Mouse (Mus musculus) embryonic facial prominence, embryonic 12.5 days (tissue): ENCODE measurements at regions not wholly inside any gene's neighbourhood (a gene's known extent, or its start where the extent isn't known, plus 50 kb on each side); places are given as distances from the start of the nearest gene placed in this dataset.

ENCODE experiments used
- ATAC-seq: fragments of 200-750 bp; cut with Nextera tagmentation; 2 replicates; pipeline ENCODE4 v1.8.0; 2017; ENCODE audit not compliant: insufficient number of reproducible peaks, insufficient read depth, low FRiP score, low TSS enrichment
- H3K27ac ChIP-seq: fragments of 300-500 bp; sonication (generic); 2 replicates; pipeline ENCODE4 v1.5.1; 2016; ENCODE audit warnings: mild to moderate bottlenecking
- H3K27me3 ChIP-seq: fragments of 300-500 bp; sonication (generic); 2 replicates; pipeline ENCODE4 v1.6.1; 2016; ENCODE audit warnings: mild to moderate bottlenecking, moderate library complexity
- H3K36me3 ChIP-seq: fragments of 300-500 bp; sonication (generic); 2 replicates; pipeline ENCODE4 v1.6.1; 2016; ENCODE audit warnings: mild to moderate bottlenecking
- H3K4me1 ChIP-seq: fragments of 300-500 bp; sonication (generic); 2 replicates; pipeline ENCODE4 v1.6.1; 2016
- H3K4me2 ChIP-seq: fragments of 300-500 bp; sonication (generic); replicated peaks from 2 replicates; pipeline ENCODE4 v1.6.1; 2016; ENCODE audit warnings: mild to moderate bottlenecking, moderate library complexity
- H3K4me3 ChIP-seq: fragments of 300-500 bp; sonication (generic); 2 replicates; pipeline ENCODE4 v1.5.1; 2016; ENCODE audit warnings: mild to moderate bottlenecking
- H3K9ac ChIP-seq: fragments of 300-500 bp; sonication (generic); 2 replicates; pipeline ENCODE4 v1.6.1; 2016; ENCODE audit warnings: mild to moderate bottlenecking, moderate library complexity
- H3K9me3 ChIP-seq: fragments of 300-500 bp; sonication (generic); 2 replicates; pipeline ENCODE4 v1.6.1; 2016; ENCODE audit warnings: mild to moderate bottlenecking, moderate library complexity
- WGBS: fragments of 180-500 bp; shearing (Covaris S2); methylation state at CpG from one replicate; pipeline ENCODE4 v1.1.7; 2016; 5-methylcytosine and 5-hydroxymethylcytosine counted together

DNA sequence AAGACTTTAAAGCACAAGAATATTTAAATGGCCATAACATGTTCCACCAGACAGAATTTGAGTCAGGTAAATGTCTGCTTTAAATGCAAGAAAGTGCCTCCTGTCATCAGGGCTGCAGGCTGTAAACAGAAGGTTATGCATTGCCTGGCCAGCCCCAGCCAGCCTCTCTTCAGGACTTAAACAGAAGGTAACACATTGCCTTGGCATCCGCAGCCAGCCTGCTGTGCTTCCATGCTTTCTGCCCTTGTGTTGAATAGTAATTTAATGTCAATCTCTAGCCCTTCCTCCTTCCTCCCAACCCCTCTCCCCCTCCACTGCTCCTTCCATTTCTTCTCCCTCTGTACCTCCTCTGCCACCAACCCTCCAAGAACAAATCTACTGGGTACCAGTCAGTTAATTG is 362.4 kb upstream of the Prickle1 start:
- no peaks in the 10 kb centered on the region for H3K27me3 ChIP-seq
- H3K27ac ChIP-seq, result no peak overlapping the region
- H3K4me3 ChIP-seq, result no peak overlapping the region
- WGBS, result 83% methylated on average over 1 of the region's 1 CpGs
- ATAC-seq, result no peak
- 0 out of 2 replicates have a peak, but pooled peaks cover 4% of the 10 kb centered on the region for H3K9me3 ChIP-seq
- no peak overlapping the region for H3K9ac ChIP-seq
- no peak overlapping the region for H3K4me2 ChIP-seq
- no peaks in the 10 kb centered on the region for H3K36me3 ChIP-seq
- 0 out of 2 replicates have a peak, but pooled peaks cover 6% of the 10 kb centered on the region for H3K4me1 ChIP-seq

DNA sequence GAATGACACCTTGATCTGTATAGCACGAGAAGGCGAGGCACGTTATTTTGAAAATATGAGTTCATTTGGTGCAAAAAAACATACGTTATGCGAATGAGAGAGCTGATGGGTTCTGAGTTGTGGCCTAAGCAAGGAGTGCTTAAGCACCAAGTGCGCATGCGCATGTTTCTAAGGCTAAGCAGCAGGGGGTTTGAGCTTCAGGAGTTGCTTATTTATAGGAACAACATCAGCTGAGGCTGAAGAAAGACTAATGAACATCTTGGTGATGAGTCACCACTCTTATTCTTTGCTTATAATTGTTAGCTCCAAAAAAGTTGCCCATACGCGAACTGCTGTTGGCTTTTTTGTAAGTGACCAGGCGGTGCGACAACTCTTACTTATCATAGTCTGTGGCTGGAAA is 361.1 kb upstream of the Prickle1 start:
- H3K36me3 ChIP-seq, result no peaks in the 10 kb centered on the region
- no peak overlapping the region for H3K4me3 ChIP-seq
- no peaks in the 10 kb centered on the region for H3K27me3 ChIP-seq
- no peak overlapping the region for H3K27ac ChIP-seq
- H3K9ac ChIP-seq, result no peak overlapping the region
- H3K4me2 ChIP-seq, result no peak overlapping the region
- H3K9me3 ChIP-seq, result 0 out of 2 replicates have a peak, but pooled peaks cover 4% of the 10 kb centered on the region
- 95% methylated on average over 11 of the region's 11 CpGs for WGBS
- H3K4me1 ChIP-seq, result 0 out of 2 replicates have a peak, but pooled peaks cover 6% of the 10 kb centered on the region
- ATAC-seq, result no peak

DNA sequence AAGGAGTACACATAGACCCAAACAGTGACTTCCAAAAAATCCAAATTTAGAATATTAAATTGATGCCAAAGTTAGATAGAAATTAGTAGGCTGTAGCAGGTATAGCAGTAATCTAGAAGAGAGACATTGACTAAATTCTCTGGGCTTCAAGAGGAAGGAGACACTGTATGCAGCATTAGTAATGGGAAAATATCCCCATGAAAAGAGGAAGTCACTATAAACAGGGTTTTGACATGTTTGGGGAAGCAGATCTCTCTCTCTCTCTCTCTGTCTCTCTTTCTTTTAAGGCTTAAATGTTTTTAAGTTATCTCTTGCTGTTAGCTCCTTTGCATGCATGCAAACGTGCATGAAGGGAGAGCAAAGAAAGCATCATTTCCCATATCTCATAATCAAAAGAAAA is 357.9 kb upstream of the Prickle1 start:
- Histone ChIP-seq H3K27me3 (no peaks in the 10 kb centered on the region), H3K4me1 (no peaks in the 10 kb centered on the region), H3K4me2 (no peak overlapping the region), H3K9ac (no peak overlapping the region), H3K9me3 (0 out of 2 replicates have a peak, but pooled peaks cover 4% of the 10 kb centered on the region), H3K36me3 (no peaks in the 10 kb centered on the region), H3K4me3 (no peak overlapping the region), H3K27ac (no peak overlapping the region)
- ATAC-seq, result no peak
- 82% methylated on average over 1 of the region's 1 CpGs for WGBS

DNA sequence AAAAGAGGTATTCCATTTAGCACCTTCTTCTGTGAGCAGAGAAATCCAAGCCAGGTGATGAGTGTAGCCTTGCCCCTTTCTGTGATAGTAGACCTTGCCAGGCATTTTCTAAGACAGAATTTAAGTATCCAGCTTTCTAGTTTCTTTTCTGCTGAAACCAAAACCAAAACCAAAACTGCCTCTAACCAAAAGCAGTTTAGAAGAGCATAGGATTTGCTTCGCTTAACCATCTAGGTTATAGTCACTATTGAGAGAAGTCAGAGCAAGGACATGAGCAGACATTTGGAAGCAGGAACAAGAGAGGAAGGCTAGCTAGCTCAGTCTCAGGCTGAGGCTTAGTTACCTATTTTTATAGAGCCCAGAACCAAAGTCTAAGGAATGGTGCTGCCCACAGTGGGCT is 354.8 kb upstream of the Prickle1 start:
- Histone ChIP-seq H3K27me3 (no peaks in the 10 kb centered on the region), H3K27ac (no peak overlapping the region), H3K4me3 (no peak overlapping the region), H3K36me3 (no peaks in the 10 kb centered on the region), H3K4me1 (no peaks in the 10 kb centered on the region), H3K9me3 (no peaks in the 10 kb centered on the region), H3K4me2 (no peak overlapping the region), H3K9ac (no peak overlapping the region)
- 83% methylated on average over 1 of the region's 1 CpGs for WGBS
- ATAC-seq, result no peak

DNA sequence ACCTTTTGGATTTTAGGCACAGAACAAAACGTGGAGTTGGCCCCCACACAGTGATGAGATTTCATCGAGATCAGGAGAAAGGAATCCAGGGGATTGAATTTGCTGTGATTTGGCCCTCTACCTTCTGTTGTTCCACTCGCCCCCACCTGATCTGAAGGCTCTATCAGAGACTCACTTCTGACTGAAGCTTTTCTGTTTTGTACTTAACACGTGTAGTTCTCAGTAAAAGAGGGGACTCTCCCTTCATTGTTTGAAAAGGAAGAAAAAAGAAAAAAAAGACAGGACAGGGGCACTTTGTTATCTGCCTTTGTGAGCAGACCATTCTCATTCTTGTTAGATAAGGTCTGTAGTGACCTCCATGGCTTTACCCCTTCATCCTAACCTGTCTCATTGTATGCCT is 353.2 kb upstream of the Prickle1 start:
- no peaks in the 10 kb centered on the region for H3K36me3 ChIP-seq
- no peak overlapping the region for H3K4me3 ChIP-seq
- H3K27me3 ChIP-seq, result no peaks in the 10 kb centered on the region
- H3K4me2 ChIP-seq, result no peak overlapping the region
- no peak overlapping the region for H3K27ac ChIP-seq
- H3K4me1 ChIP-seq, result no peaks in the 10 kb centered on the region
- H3K9me3 ChIP-seq, result no peaks in the 10 kb centered on the region
- ATAC-seq, result no peak
- WGBS, result 82% methylated on average over 4 of the region's 4 CpGs
- no peak overlapping the region for H3K9ac ChIP-seq

DNA sequence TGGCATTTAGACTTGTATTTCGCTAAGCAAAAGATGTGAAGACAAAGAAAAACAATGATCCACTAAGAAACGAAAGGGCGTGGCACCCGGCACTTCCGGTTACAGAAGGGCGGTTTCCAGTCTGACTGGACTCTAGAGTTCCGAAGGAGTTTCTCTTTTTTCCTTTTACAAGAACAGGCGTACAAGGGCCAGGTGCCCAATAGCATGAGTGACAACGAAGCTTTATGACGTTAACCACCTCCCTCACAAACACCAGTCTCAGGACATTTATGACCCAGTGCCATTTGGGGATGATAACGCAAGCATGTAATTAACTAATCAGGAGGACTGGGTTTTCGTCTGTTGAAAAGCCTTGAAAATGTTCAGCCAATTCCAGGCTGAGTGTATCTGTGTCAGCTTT is 347.9 kb upstream of the Prickle1 start:
- no peaks in the 10 kb centered on the region for H3K36me3 ChIP-seq
- WGBS, result 84% methylated on average over 12 of the region's 12 CpGs

DNA sequence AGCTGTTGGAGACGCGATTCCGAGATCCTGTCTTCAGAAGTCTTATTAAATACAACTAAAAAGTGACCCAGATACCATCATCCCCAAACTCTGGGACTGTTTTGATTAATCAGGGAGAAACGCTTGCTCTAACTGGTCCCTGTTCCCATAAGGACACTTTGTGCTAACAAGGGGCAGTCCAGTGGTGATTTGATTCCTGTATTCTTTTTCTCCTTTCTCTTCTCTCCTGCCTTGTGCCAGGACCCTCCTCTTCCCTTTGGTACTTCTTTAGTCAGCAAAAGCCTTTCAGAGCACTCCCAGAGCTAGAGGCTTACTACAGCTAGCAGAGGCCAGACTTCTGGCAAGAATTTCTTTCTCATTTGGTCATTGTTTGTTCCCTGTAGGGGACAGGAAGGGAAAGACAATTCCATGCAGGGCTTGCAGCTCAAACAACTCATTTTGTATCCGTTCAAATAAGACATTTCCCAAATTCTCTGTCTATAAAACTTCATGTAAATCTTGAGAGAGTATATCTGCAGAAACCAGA is 337.3 kb upstream of the Prickle1 start:
- Histone ChIP-seq H3K4me1 (peaks cover 2% of the 10 kb centered on the region; the same call in 1 of the 2 replicates), H3K9ac (no peak overlapping the region), H3K27ac (peak overlapping the region; percentile 84), H3K36me3 (no peaks in the 10 kb centered on the region), H3K4me2 (no peak overlapping the region), H3K9me3 (no peaks in the 10 kb centered on the region), H3K27me3 (no peaks in the 10 kb centered on the region), H3K4me3 (no peak overlapping the region)
- WGBS, result 27% methylated on average over 5 of the region's 5 CpGs
- ATAC-seq, result no peak

More for the DNA sequence above, 347.9 kb upstream of the Prickle1 start:
- Histone ChIP-seq H3K4me1 (no peaks in the 10 kb centered on the region), H3K9ac (no peak overlapping the region), H3K27ac (no peak overlapping the region), H3K9me3 (no peaks in the 10 kb centered on the region), H3K4me3 (no peak overlapping the region), H3K27me3 (no peaks in the 10 kb centered on the region), H3K4me2 (no peak overlapping the region)
- ATAC-seq, result no peak

DNA sequence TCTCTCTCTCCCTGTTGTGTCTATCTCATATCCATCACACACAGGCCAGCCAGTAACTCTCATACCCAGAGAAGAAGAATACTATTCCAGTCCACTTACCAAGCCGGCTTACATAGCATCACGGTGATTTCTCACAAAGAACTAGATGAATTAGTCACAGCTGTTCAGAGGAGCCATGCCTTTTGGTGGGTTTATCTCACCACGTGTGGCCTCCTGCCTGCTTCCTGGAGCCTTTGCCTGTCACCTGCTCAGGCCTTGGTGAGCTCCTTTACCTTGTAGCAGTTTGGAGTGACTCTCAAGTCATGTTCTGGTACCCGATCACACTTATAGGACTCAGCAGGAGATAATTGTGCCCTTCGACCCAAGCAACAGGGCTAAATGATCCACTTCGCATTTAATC is 331.2 kb upstream of the Prickle1 start:
- Histone ChIP-seq H3K4me3 (no peak overlapping the region), H3K4me1 (peaks cover 14% of the 10 kb centered on the region), H3K27me3 (no peaks in the 10 kb centered on the region), H3K9ac (no peak overlapping the region), H3K9me3 (no peaks in the 10 kb centered on the region), H3K27ac (peak overlapping the region; percentile 63; the same call in 1 of the 2 replicates), H3K4me2 (no peak overlapping the region), H3K36me3 (no peaks in the 10 kb centered on the region)
- ATAC-seq, result no peak
- 28% methylated on average over 6 of the region's 6 CpGs for WGBS

DNA sequence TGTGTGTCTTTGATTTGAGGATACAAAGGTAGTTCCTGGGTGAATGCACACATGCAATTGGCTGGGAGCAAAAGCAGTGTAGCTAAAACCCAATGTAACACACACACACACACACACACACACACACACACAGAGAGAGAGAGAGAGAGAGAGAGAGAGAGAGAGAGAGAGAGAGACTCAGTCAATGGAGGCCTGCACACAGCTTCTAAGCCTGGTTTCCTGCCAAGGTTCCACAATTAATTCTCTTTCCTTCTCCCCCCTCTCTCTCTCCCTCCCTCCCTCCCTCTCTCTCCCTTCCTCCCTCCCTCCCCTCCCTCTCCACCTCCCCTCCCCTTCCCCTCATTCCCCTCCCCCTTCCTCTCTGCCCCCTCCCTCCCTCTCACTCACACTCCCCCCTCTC is 330.6 kb upstream of the Prickle1 start:
- Histone ChIP-seq H3K36me3 (no peaks in the 10 kb centered on the region), H3K27ac (0 out of 2 replicates have a peak overlapping the region, but pooled peaks have one; percentile 63), H3K9ac (no peak overlapping the region), H3K4me2 (no peak overlapping the region), H3K4me3 (no peak overlapping the region), H3K4me1 (peaks cover 20% of the 10 kb centered on the region), H3K27me3 (no peaks in the 10 kb centered on the region), H3K9me3 (no peaks in the 10 kb centered on the region)
- no peak for ATAC-seq

DNA sequence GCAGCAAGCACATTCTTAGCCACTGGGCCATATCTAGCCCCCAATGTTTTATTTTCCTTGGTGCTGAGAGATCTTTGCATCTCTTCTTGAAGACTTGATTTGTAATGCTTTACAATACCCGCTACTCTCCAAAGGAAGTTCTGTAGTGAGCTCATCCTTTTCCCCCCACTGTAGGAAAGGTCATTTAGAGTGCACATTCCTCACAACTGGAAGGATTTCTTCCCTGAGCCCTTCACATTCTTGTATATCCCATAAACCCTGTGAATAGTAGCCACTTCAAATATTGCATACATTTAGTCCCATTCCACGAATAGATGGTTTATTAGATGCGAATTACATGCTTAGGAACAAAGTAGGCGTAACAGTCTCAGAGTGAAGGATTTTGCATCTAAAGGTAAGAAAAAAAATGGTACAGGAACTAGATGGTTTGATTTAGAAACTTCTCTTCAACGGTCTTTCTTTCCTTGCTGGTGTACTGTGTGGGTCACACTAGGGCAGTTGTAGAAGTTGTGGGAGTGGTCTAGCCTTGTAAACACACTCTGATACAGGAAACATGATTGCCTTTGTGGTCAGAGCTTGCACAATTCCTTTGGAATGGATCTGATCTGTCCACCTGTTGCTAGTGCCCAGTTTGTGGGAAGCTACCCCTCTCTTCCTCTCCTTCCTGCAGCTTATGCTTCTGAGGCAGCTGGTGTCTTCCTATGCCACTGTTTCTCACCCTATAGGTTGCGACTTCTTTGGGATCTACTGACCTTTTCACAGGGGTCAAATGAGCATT is 326.0 kb upstream of the Prickle1 start:
- Histone ChIP-seq H3K27me3 (no peaks in the 10 kb centered on the region), H3K27ac (peak overlapping the region; percentile 55), H3K4me1 (peaks cover 33% of the 10 kb centered on the region), H3K36me3 (no peaks in the 10 kb centered on the region), H3K9ac (no peak overlapping the region), H3K4me2 (no peak overlapping the region), H3K9me3 (no peaks in the 10 kb centered on the region), H3K4me3 (no peak overlapping the region)
- 73% methylated on average over 6 of the region's 6 CpGs for WGBS
- ATAC-seq, result no peak

DNA sequence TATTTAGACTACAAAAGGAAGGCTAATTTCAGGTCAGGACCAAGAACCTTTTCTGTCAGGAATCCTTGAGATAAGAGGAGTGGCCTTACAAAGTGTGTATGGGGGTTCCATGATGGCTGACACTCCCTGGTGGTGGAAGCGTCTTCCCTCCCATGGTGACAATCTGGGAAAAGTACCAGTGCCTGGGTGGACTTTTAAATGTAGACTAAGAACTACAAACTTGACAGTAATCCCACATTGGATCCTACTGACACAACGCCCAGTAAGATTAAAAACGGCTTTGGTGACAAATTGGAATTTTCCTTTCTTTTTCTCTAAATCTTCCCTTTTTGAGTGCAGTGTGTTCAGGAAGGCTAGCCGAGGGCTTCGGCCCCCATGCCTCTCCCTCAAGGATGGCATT is 325.3 kb upstream of the Prickle1 start:
- H3K9me3 ChIP-seq, result no peaks in the 10 kb centered on the region
- no peak overlapping the region for H3K9ac ChIP-seq
- no peak overlapping the region for H3K4me3 ChIP-seq
- H3K36me3 ChIP-seq, result no peaks in the 10 kb centered on the region
- H3K4me1 ChIP-seq, result peaks cover 37% of the 10 kb centered on the region
- H3K27ac ChIP-seq, result peak overlapping the region; percentile 55
- no peaks in the 10 kb centered on the region for H3K27me3 ChIP-seq
- WGBS, result 85% methylated on average over 5 of the region's 5 CpGs
- no peak overlapping the region for H3K4me2 ChIP-seq
- ATAC-seq, result no peak

DNA sequence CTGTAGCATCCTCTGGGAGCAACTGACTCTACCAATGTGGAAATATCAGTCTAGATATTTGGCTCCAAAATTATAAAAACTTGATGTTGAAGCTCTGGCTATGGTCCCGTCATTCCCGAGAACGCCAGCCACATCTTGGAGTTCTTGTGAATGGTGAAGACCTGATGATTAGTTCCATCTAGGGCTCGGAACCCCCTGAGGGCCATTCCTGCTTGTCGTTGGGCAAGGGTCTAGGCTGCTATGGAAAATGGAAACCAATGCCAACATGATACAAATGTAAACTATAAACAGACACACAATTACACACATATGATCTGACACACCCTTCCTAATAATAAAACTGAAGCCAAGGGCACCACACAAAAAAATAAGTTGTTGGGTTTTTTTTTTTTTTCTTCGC is 323.9 kb upstream of the Prickle1 start:
- Histone ChIP-seq H3K36me3 (no peaks in the 10 kb centered on the region), H3K9me3 (no peaks in the 10 kb centered on the region), H3K27ac (no peak overlapping the region), H3K9ac (no peak overlapping the region), H3K4me1 (peaks cover 34% of the 10 kb centered on the region), H3K4me3 (no peak overlapping the region), H3K27me3 (no peaks in the 10 kb centered on the region), H3K4me2 (no peak overlapping the region)
- ATAC-seq, result no peak
- 74% methylated on average over 6 of the region's 6 CpGs for WGBS
